Mouse (Mus musculus) kidney, postnatal 0 days (tissue): ENCODE measurements at regions not wholly inside any gene's neighbourhood (a gene's known extent, or its start where the extent isn't known, plus 50 kb on each side); places are given as distances from the start of the nearest gene placed in this dataset.

ENCODE experiments used
- ATAC-seq: fragments of 200-750 bp; cut with Nextera tagmentation; replicated peaks from 2 replicates; pipeline ENCODE4 v1.8.0; 2017; ENCODE audit warnings: low read depth, moderate number of reproducible peaks, moderate TSS enrichment, moderate library complexity; ENCODE audit not compliant: low FRiP score
- DNase-seq: peaks from one replicate; pipeline ENCODE4 v3.0.0-alpha.2; 2016; ENCODE audit warnings: low spot score
- H3K27ac ChIP-seq: fragments of 300-500 bp; sonication (generic); 2 replicates; pipeline ENCODE4 v1.5.1; 2014; ENCODE audit warnings: mild to moderate bottlenecking
- H3K27me3 ChIP-seq: fragments of 300-500 bp; sonication (generic); 2 replicates; pipeline ENCODE4 v1.6.1; 2014; ENCODE audit warnings: low read length, mixed read lengths; ENCODE audit not compliant: insufficient read depth
- H3K36me3 ChIP-seq: fragments of 300-500 bp; sonication (generic); 2 replicates; pipeline ENCODE4 v1.6.1; 2014; ENCODE audit warnings: low read length, mixed read lengths; ENCODE audit not compliant: insufficient read depth
- H3K4me1 ChIP-seq: fragments of 300-500 bp; sonication (generic); replicated peaks from 2 replicates; pipeline ENCODE4 v1.6.1; 2014; ENCODE audit warnings: antibody characterized with exemption, low read length, mixed read lengths; ENCODE audit not compliant: insufficient read depth
- H3K4me2 ChIP-seq: fragments of 300-500 bp; sonication (generic); 2 replicates; pipeline ENCODE4 v1.6.1; 2014; ENCODE audit warnings: mild to moderate bottlenecking, low read length, moderate library complexity, mixed read lengths
- H3K4me3 ChIP-seq: fragments of 300-500 bp; sonication (generic); replicated peaks from 2 replicates; pipeline ENCODE4 v1.5.1; 2014; ENCODE audit warnings: low read depth, low read length
- H3K9ac ChIP-seq: fragments of 300-500 bp; sonication (generic); 2 replicates; pipeline ENCODE4 v1.6.1; 2014; ENCODE audit warnings: low read depth, low read length
- H3K9me3 ChIP-seq: fragments of 300-500 bp; sonication (generic); replicated peaks from 2 replicates; pipeline ENCODE4 v1.6.1; 2016; ENCODE audit warnings: low read length, inconsistent platforms, mixed read lengths
- CTCF ChIP-seq: IDR thresholded peaks from 2 replicates; pipeline ENCODE4 v1.5.1; 2016; ENCODE audit warnings: antibody characterized with exemption, low read depth, mild to moderate bottlenecking, moderate library complexity
- WGBS: fragments of 180-500 bp; shearing (Covaris S2); extraction: QIAGEN DNeasy Blood & Tissue Kit; methylation state at CpG from one replicate; pipeline ENCODE4 v1.1.7; 2014; 5-methylcytosine and 5-hydroxymethylcytosine counted together

DNA sequence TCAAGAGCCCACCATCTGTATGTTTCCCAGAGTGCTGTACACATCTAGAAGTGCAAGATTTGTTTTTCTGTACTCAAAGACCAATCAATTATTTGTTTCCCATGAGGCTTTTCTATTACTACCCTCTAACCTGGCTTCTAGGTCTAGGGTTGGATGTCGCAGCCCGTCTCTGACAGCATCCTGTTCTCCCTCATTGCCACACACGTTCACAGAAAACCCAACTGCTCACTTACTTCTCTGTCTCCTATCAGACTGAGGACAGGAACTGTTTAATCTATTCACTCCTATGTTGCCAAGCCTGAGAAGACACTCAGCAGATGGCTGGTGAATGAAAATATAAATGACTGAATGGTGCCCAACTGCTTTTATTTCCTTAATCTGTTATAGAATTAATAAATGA, 109.6 kb upstream of the Pcgf5 start:
- 71% methylated on average over 3 of the region's 3 CpGs for WGBS
- Histone ChIP-seq H3K27me3 (no peaks in the 10 kb centered on the region), H3K4me1 (no peaks in the 10 kb centered on the region), H3K9ac (no peak overlapping the region), H3K4me2 (no peak overlapping the region), H3K4me3 (no peak overlapping the region), H3K27ac (no peak overlapping the region), H3K36me3 (no peaks in the 10 kb centered on the region), H3K9me3 (no peaks in the 10 kb centered on the region)
- DNase-seq (no peak), ATAC-seq (no peak)
- no peak for TF ChIP-seq CTCF

DNA sequence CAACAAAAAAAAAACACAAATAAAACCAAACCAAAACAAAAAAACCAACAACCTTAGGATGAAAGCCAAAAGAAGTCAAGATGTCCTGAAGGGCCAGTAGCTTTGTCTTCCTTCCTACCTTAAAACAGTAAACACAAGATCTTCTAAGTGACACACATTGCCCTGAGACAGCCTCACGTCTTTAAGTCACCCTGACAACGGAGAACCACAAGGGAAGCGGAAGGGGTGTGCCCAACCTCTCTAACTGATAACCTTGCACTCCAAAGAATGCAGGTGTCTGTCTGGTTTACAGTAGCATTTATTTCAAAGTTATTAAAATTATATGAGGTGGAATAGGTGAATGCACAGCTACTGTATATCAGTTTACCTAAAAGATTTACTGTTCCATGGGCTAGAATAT, 105.7 kb upstream of the Pcgf5 start:
- 84% methylated on average over 3 of the region's 3 CpGs for WGBS
- H3K27ac ChIP-seq: no peak overlapping the region
- no peak for TF ChIP-seq CTCF
- H3K9me3 ChIP-seq: no peaks in the 10 kb centered on the region
- ATAC-seq: no peak
- H3K4me3 ChIP-seq: no peak overlapping the region
- H3K27me3 ChIP-seq: no peaks in the 10 kb centered on the region
- no peak overlapping the region for H3K9ac ChIP-seq
- no peak overlapping the region for H3K4me2 ChIP-seq
- H3K4me1 ChIP-seq: no peaks in the 10 kb centered on the region
- no peaks in the 10 kb centered on the region for H3K36me3 ChIP-seq
- DNase-seq: no peak

DNA sequence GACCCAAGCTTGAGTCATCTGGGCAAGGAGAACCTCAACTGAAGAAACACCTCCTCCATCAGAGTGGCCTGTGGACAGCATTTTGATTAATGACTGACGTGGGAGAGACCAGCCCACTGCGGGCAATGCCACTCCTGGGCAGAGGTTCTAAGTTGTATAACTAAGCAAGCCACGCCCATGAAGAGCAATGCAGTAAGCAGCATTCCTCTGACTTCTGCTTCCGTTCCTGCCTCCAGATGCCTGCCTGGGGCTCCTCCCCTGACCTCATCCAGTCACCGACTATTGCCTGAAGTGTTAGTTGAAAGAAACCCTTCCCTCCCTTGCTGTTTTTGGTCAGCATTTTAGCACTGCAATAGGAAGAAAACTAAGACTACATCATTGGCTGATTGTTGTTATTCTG, 105.2 kb upstream of the Pcgf5 start:
- Histone ChIP-seq H3K4me3 (no peak overlapping the region), H3K9ac (no peak overlapping the region), H3K9me3 (no peaks in the 10 kb centered on the region), H3K4me1 (no peaks in the 10 kb centered on the region), H3K4me2 (no peak overlapping the region), H3K27ac (no peak overlapping the region), H3K27me3 (no peaks in the 10 kb centered on the region), H3K36me3 (no peaks in the 10 kb centered on the region)
- DNase-seq (no peak), ATAC-seq (no peak)
- TF ChIP-seq CTCF: no peak
- 54% methylated on average over 5 of the region's 5 CpGs for WGBS

DNA sequence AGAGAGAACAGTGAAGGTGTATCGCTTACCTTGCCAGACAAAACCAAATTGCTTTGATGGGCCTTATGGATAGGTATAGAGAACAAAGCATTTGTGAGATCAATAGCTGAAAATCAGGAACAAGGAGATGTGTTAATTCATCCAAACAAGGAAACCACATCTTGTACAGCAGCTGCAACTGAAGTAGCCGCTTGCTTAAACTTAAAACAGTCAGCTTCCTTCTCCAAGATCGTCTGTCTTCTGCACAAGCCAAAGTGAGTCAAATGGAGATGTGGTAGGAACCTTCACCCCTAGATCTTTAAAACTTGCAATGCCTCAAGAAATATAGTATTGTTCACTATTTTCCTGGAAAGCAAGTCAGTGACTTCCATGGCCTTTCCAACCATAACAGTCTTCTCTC, 95.6 kb upstream of the Pcgf5 start:
- Histone ChIP-seq H3K36me3 (no peaks in the 10 kb centered on the region), H3K9ac (no peak overlapping the region), H3K9me3 (no peaks in the 10 kb centered on the region), H3K27me3 (no peaks in the 10 kb centered on the region), H3K4me1 (no peaks in the 10 kb centered on the region), H3K27ac (no peak overlapping the region), H3K4me2 (no peak overlapping the region), H3K4me3 (no peak overlapping the region)
- no peak for TF ChIP-seq CTCF
- ATAC-seq (no peak), DNase-seq (no peak)
- WGBS: 83% methylated on average over 3 of the region's 3 CpGs

DNA sequence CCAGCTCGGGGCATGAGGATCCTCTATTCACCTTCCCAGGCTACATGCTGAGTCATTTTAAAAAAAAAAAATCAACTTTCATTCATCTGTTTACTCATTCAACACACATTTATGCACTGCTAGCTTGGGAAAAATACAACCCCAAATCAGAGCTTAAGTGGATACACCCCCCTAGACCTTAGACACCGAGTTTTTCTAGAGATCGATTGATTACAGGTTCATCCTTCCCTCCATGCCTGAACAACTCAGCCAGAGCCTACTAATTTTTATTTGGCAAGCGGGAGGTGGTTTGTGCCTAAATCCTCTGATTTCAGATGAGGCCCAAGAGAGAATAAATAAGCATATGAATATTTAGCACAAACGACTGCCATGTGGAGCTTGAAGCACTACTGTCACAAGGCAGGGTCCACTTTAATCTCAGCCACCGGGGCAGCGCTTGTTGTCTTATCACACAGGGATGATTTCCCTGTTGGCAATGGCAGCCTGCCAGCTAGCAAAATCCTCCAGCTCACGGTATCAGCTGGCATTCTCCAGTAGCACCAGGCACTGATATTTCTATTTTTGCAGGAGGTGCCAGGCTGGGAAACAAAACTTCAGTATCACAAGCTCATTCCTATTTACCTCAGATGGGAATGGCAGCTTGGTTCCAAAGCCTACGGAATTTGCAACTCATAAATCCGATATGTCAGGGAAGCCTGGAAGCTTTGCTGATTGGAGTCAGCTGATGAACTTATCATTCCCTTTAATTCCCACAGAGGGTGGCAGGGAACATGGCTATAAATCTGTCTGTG, 90.2 kb upstream of the Pcgf5 start:
- no peaks in the 10 kb centered on the region for H3K36me3 ChIP-seq

DNA sequence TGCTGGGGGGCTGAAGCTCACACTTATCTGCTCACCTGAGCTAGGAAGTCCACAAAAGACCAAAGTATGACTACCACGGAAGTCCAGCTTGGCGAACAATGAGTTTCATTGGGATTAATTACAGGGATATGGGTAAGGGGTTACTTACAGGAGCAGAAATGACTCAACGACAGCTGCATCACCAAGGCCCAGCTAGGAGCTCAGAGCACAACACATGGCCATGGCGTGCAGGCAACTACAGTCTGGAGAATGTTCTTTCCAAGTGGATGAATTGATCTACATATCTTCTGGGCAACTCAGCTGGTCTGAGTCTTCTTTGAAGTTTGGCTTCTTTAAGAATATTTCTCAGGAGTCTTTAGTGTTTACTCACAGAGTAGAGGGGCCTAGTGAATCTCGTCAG, 86.3 kb upstream of the Pcgf5 start:
- no peak for TF ChIP-seq CTCF
- no peaks in the 10 kb centered on the region for H3K36me3 ChIP-seq

More for the DNA sequence above, 90.2 kb upstream of the Pcgf5 start:
- Histone ChIP-seq H3K4me3 (no peak overlapping the region), H3K27ac (no peak overlapping the region), H3K4me2 (no peak overlapping the region), H3K4me1 (no peaks in the 10 kb centered on the region), H3K27me3 (no peaks in the 10 kb centered on the region), H3K9ac (no peak overlapping the region), H3K9me3 (no peaks in the 10 kb centered on the region)
- no peak for TF ChIP-seq CTCF
- no peak for ATAC-seq
- WGBS: 45% methylated on average over 10 of the region's 10 CpGs
- DNase-seq: no peak

DNA sequence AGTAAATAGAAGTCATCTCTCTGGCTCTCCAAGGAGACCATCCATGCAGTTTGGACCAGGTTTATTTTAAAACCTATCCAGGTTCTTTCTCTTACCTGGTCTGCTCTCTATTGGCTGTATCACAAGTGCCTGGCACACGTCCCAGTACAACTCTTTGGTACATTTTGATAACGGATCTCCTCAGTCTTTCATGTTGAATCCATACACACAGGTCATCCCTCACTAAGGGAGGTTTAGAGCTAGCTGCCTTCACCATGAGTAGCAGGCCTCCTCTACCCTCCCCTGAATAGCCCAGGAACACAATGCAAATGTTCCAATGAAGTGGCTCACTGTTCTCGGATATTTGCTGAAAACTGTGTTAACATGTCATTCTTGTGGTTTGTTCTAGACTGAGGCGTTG, 84.2 kb upstream of the Pcgf5 start:
- Histone ChIP-seq H3K27ac (no peak overlapping the region), H3K9ac (no peak overlapping the region), H3K36me3 (no peaks in the 10 kb centered on the region), H3K4me1 (no peaks in the 10 kb centered on the region), H3K4me2 (no peak overlapping the region), H3K27me3 (no peaks in the 10 kb centered on the region), H3K9me3 (no peaks in the 10 kb centered on the region), H3K4me3 (no peak overlapping the region)
- WGBS: 70% methylated on average over 4 of the region's 4 CpGs
- no peak for TF ChIP-seq CTCF
- DNase-seq: no peak
- ATAC-seq: no peak

More for the DNA sequence above, 86.3 kb upstream of the Pcgf5 start:
- no peak overlapping the region for H3K4me3 ChIP-seq
- WGBS: 89% methylated on average over 5 of the region's 5 CpGs
- no peak for ATAC-seq
- H3K9ac ChIP-seq: no peak overlapping the region
- DNase-seq: no peak
- no peaks in the 10 kb centered on the region for H3K27me3 ChIP-seq
- H3K9me3 ChIP-seq: no peaks in the 10 kb centered on the region
- no peak overlapping the region for H3K4me2 ChIP-seq
- no peak overlapping the region for H3K27ac ChIP-seq
- no peaks in the 10 kb centered on the region for H3K4me1 ChIP-seq
